Mouse (Mus musculus) MEL (cell line): ENCODE measurements at regions not wholly inside any gene's neighbourhood (a gene's known extent, or its start where the extent isn't known, plus 50 kb on each side); places are given as distances from the start of the nearest gene placed in this dataset.

Experiments used
- CHD1 ChIP-seq: IDR thresholded peaks from 2 replicates; pipeline ENCODE4 v1.6.1; 2012; ENCODE audit warnings: low read depth, mild to moderate bottlenecking, inconsistent platforms, low read length, improper control_type of control experiment
- CTCF ChIP-seq, 3 experiments: IDR thresholded peaks in 2 of 3; conservative IDR thresholded peaks in 1 of 3; 2 replicates each; pipeline ENCODE4 v1.5.1; 2011 to 2012; ENCODE audit warnings: low read length in 3 of 3, low read depth in 2 of 3, mild to moderate bottlenecking in 2 of 3, improper control_type of control experiment in 1 of 3, inconsistent platforms in 1 of 3, mixed read lengths in 1 of 3, moderate library complexity in 1 of 3; ENCODE audit not compliant: control insufficient read depth in 1 of 3, insufficient read depth in 1 of 3, poor library complexity in 1 of 3, severe bottlenecking in 1 of 3
- EP300 ChIP-seq, 2 experiments: IDR thresholded peaks; 2 replicates each; pipeline ENCODE4 v1.6.1; 2011; ENCODE audit warnings: improper control_type of control experiment in 2 of 2, low read length in 2 of 2, low read depth in 1 of 2, mild to moderate bottlenecking in 1 of 2
- GABPA ChIP-seq: IDR thresholded peaks from 2 replicates; pipeline ENCODE4 v1.6.1; 2012; ENCODE audit warnings: low read depth, mild to moderate bottlenecking, inconsistent platforms, low read length, improper control_type of control experiment, moderate library complexity
- GATA1 ChIP-seq: IDR thresholded peaks from 2 replicates; pipeline ENCODE4 v1.6.1; 2011; ENCODE audit warnings: low read depth, low read length, improper control_type of control experiment
- HCFC1 ChIP-seq: IDR thresholded peaks from 2 replicates; pipeline ENCODE4 v1.6.1; 2012; ENCODE audit warnings: low read depth, mild to moderate bottlenecking, inconsistent platforms, low read length, improper control_type of control experiment, moderate library complexity
- NELFE ChIP-seq: IDR thresholded peaks from 2 replicates; pipeline ENCODE4 v1.6.1; 2011; ENCODE audit warnings: low read depth, low read length, improper control_type of control experiment
- POLR2A ChIP-seq, 2 experiments: IDR thresholded peaks; 2 replicates each; pipeline ENCODE4 v1.6.1; 2011 to 2012; ENCODE audit warnings: low read length in 2 of 2, mild to moderate bottlenecking in 2 of 2, control low read depth in 1 of 2, improper control_type of control experiment in 1 of 2, low read depth in 1 of 2, moderate library complexity in 1 of 2; ENCODE audit not compliant: control insufficient read depth in 1 of 2, insufficient read depth in 1 of 2, poor library complexity in 1 of 2
- POLR2AphosphoS5 ChIP-seq: IDR thresholded peaks from 2 replicates; pipeline ENCODE4 v1.6.1; 2012; ENCODE audit warnings: low read depth, borderline replicate concordance, mild to moderate bottlenecking, inconsistent platforms, low read length, moderate library complexity, mixed read lengths
- TAL1 ChIP-seq: IDR thresholded peaks from 2 replicates; pipeline ENCODE4 v1.6.1; 2012; ENCODE audit warnings: mild to moderate bottlenecking, inconsistent platforms, low read length, moderate library complexity, mixed read lengths

GRCm38 (mm10) chr11:117554111-117554510, 69.9 kb downstream of the Gm11733 start:
- no peak for TF ChIP-seq CTCF (IDR thresholded peaks at IDR 0.05 in 2 of 3, conservative IDR thresholded peaks at IDR 0.05 in 1 of 3; ENCODE audit: control insufficient read depth in 1 of 3, insufficient read depth in 1 of 3, low read depth in 2 of 3, low read length in 3 of 3, poor library complexity in 1 of 3, severe bottlenecking in 1 of 3)
- TF ChIP-seq EP300 (IDR thresholded peaks at IDR 0.05; ENCODE audit: low read depth in 1 of 2, low read length in 2 of 2) = no peak
- TF ChIP-seq GATA1 = no peak
- TF ChIP-seq GABPA = no peak
- no peak for TF ChIP-seq POLR2AphosphoS5
- TF ChIP-seq NELFE = no peak
- no peak for TF ChIP-seq HCFC1
- no peak for TF ChIP-seq POLR2A (IDR thresholded peaks at IDR 0.05; ENCODE audit: control insufficient read depth in 1 of 2, insufficient read depth in 1 of 2, low read depth in 1 of 2, low read length in 2 of 2, poor library complexity in 1 of 2)
- no peak for TF ChIP-seq TAL1
- TF ChIP-seq CHD1 = no peak
